Mouse (Mus musculus): ENCODE measurements around the gene Fank1. TPM values are rescaled to one million over a fixed set of nuclear protein-coding genes. Genes with fewer than 3 reads are reported as not detected.

Gene Fank1
- polyA plus RNA-seq, 1 experiment = not detected

- H3K36me3 ChIP-seq (replicated peaks; ENCODE audit: low read length) = no peaks in the 10 kb centered on the region
- peaks cover 17% of the 10 kb centered on the region for H3K9me3 ChIP-seq
- H3K4me3 ChIP-seq (replicated peaks) = no peak overlapping the region
- peaks cover 3% of the 10 kb centered on the region; the same call in 1 of the 2 replicates for H3K4me1 ChIP-seq
- peaks cover 5% of the 10 kb centered on the region for H3K27me3 ChIP-seq (replicated peaks)
- TF ChIP-seq FLI1 (IDR thresholded peaks at IDR 0.05; ENCODE audit: low read length) (no peak), GATA1 (IDR thresholded peaks at IDR 0.05; ENCODE audit: borderline replicate concordance, low read length) (no peak)
Observed at GRCm38 (mm10) chr7:133788147-133788546, 11.5 kb downstream of the Fank1 start.

GRCm38 (mm10) chr7:133790171-133790570 is 13.5 kb downstream of the Fank1 start:
- TF ChIP-seq GATA1 (IDR thresholded peaks at IDR 0.05; ENCODE audit: borderline replicate concordance, low read length) (no peak), FLI1 (IDR thresholded peaks at IDR 0.05; ENCODE audit: low read length) (no peak)
- Histone ChIP-seq H3K36me3 (replicated peaks; ENCODE audit: low read length) (no peaks in the 10 kb centered on the region), H3K9me3 (peaks cover 17% of the 10 kb centered on the region), H3K27me3 (replicated peaks) (peaks cover 15% of the 10 kb centered on the region), H3K4me3 (replicated peaks) (no peak overlapping the region), H3K4me1 (peaks cover 3% of the 10 kb centered on the region; the same call in 1 of the 2 replicates)

- TF ChIP-seq GATA1 (IDR thresholded peaks at IDR 0.05; ENCODE audit: borderline replicate concordance, low read length) = no peak
- no peak for TF ChIP-seq FLI1 (IDR thresholded peaks at IDR 0.05; ENCODE audit: low read length)
- no peaks in the 10 kb centered on the region for H3K36me3 ChIP-seq (replicated peaks; ENCODE audit: low read length)
- peaks cover 15% of the 10 kb centered on the region for H3K9me3 ChIP-seq
- H3K4me3 ChIP-seq (replicated peaks) = no peak overlapping the region
- H3K27me3 ChIP-seq (replicated peaks) = peaks cover 16% of the 10 kb centered on the region
- H3K4me1 ChIP-seq = peaks cover 3% of the 10 kb centered on the region; the same call in 1 of the 2 replicates
Observed at GRCm38 (mm10) chr7:133790608-133791229, 14.1 kb downstream of the Fank1 start.

GRCm38 (mm10) chr7:133792771-133793170 is 16.1 kb downstream of the Fank1 start:
- H3K27me3 ChIP-seq (replicated peaks) = peaks cover 18% of the 10 kb centered on the region
- H3K36me3 ChIP-seq (replicated peaks; ENCODE audit: low read length) = no peaks in the 10 kb centered on the region
- no peak for TF ChIP-seq GATA1 (IDR thresholded peaks at IDR 0.05; ENCODE audit: borderline replicate concordance, low read length)
- TF ChIP-seq FLI1 (IDR thresholded peaks at IDR 0.05; ENCODE audit: low read length) = no peak
- peaks cover 8% of the 10 kb centered on the region for H3K9me3 ChIP-seq
- peaks cover 3% of the 10 kb centered on the region; the same call in 1 of the 2 replicates for H3K4me1 ChIP-seq
- H3K4me3 ChIP-seq (replicated peaks) = no peak overlapping the region

GRCm38 (mm10) chr7:133793248-133794131 is 16.8 kb downstream of the Fank1 start:
- no peak overlapping the region for H3K4me3 ChIP-seq (replicated peaks)
- peaks cover 8% of the 10 kb centered on the region for H3K9me3 ChIP-seq
- peaks cover 18% of the 10 kb centered on the region for H3K27me3 ChIP-seq (replicated peaks)
- TF ChIP-seq GATA1 (IDR thresholded peaks at IDR 0.05; ENCODE audit: borderline replicate concordance, low read length) = no peak
- no peak for TF ChIP-seq FLI1 (IDR thresholded peaks at IDR 0.05; ENCODE audit: low read length)
- no peaks in the 10 kb centered on the region for H3K4me1 ChIP-seq
- no peaks in the 10 kb centered on the region for H3K36me3 ChIP-seq (replicated peaks; ENCODE audit: low read length)

GRCm38 (mm10) chr7:133794720-133795119 is 18.1 kb downstream of the Fank1 start:
- H3K27me3 ChIP-seq (replicated peaks) = peaks cover 21% of the 10 kb centered on the region
- H3K4me1 ChIP-seq = no peaks in the 10 kb centered on the region
- no peaks in the 10 kb centered on the region for H3K36me3 ChIP-seq (replicated peaks; ENCODE audit: low read length)
- no peak overlapping the region for H3K4me3 ChIP-seq (replicated peaks)
- TF ChIP-seq GATA1 (IDR thresholded peaks at IDR 0.05; ENCODE audit: borderline replicate concordance, low read length) (no peak), FLI1 (IDR thresholded peaks at IDR 0.05; ENCODE audit: low read length) (no peak)
- H3K9me3 ChIP-seq = peaks cover 2% of the 10 kb centered on the region; the same call in 1 of the 2 replicates

GRCm38 (mm10) chr7:133799928-133800327 is 23.3 kb downstream of the Fank1 start:
- no peaks in the 10 kb centered on the region for H3K4me1 ChIP-seq
- no peaks in the 10 kb centered on the region for H3K36me3 ChIP-seq (replicated peaks; ENCODE audit: low read length)
- H3K9me3 ChIP-seq = no peaks in the 10 kb centered on the region
- TF ChIP-seq FLI1 (IDR thresholded peaks at IDR 0.05; ENCODE audit: low read length) (no peak), GATA1 (IDR thresholded peaks at IDR 0.05; ENCODE audit: borderline replicate concordance, low read length) (no peak)
- H3K4me3 ChIP-seq (replicated peaks) = no peak overlapping the region
- H3K27me3 ChIP-seq (replicated peaks) = peaks cover 16% of the 10 kb centered on the region

- Histone ChIP-seq H3K4me1 (no peaks in the 10 kb centered on the region), H3K9me3 (no peaks in the 10 kb centered on the region), H3K4me3 (replicated peaks) (no peak overlapping the region), H3K27me3 (replicated peaks) (peaks cover 16% of the 10 kb centered on the region), H3K36me3 (replicated peaks; ENCODE audit: low read length) (no peaks in the 10 kb centered on the region)
- TF ChIP-seq FLI1 (IDR thresholded peaks at IDR 0.05; ENCODE audit: low read length) (no peak), GATA1 (IDR thresholded peaks at IDR 0.05; ENCODE audit: borderline replicate concordance, low read length) (no peak)
Observed at GRCm38 (mm10) chr7:133801823-133802222, 25.2 kb downstream of the Fank1 start.

GRCm38 (mm10) chr7:133805614-133806175 is 29.0 kb downstream of the Fank1 start:
- Histone ChIP-seq H3K9me3 (no peaks in the 10 kb centered on the region), H3K4me1 (no peaks in the 10 kb centered on the region), H3K36me3 (replicated peaks; ENCODE audit: low read length) (no peaks in the 10 kb centered on the region), H3K4me3 (replicated peaks) (no peak overlapping the region), H3K27me3 (replicated peaks) (peaks cover 14% of the 10 kb centered on the region)
- TF ChIP-seq GATA1 (IDR thresholded peaks at IDR 0.05; ENCODE audit: borderline replicate concordance, low read length) (no peak), FLI1 (IDR thresholded peaks at IDR 0.05; ENCODE audit: low read length) (no peak)
